Mouse (Mus musculus): Measurements from ENCODE around the gene Foxj1. TPM values are rescaled to one million over a fixed set of nuclear protein-coding genes. Genes with fewer than 3 reads are reported as not detected.

Gene Foxj1
- total RNA-seq, 2 experiments from 2014 or later, result 0.18 to 0.30 TPM

DNA sequence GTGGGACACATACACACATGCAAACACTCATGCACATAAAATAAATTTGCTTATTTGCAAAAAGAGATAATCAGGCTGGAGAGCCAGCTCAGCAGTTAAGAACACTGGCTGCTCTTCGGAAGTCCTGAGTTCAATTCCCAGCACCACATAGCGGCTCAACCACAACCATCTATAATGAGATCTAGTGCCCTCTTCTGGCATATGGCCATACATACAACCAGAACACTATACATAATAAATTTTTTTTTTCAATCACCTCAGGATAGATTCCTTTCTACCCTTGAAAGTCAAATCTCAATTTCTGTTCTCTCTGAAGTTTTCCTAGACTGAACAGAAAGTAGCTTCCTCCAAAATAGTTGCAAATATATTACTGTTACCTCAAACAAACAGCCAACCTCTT is 29.8 kb downstream of the Foxj1 start:
- DNase-seq, result no peak

- no peak for DNase-seq
These were observed 36.6 kb downstream of the Foxj1 start for GRCm38 (mm10) chr11:116298621-116299020.

GRCm38 (mm10) chr11:116298221-116298620 is 37.0 kb downstream of the Foxj1 start:
- DNase-seq, result no peak

- DNase-seq, result no peak
These were observed 38.2 kb downstream of the Foxj1 start for GRCm38 (mm10) chr11:116297017-116297416.

GRCm38 (mm10) chr11:116296191-116296734 is 38.9 kb downstream of the Foxj1 start:
- DNase-seq, result no peak

GRCm38 (mm10) chr11:116294319-116294718 is 40.9 kb downstream of the Foxj1 start:
- peak; percentile 63 for DNase-seq

- no peak for DNase-seq
These were observed 41.6 kb downstream of the Foxj1 start for GRCm38 (mm10) chr11:116293538-116294137.

- no peak for DNase-seq
These were observed 42.8 kb downstream of the Foxj1 start for GRCm38 (mm10) chr11:116292401-116292800.

- DNase-seq, result no peak
These were observed 44.6 kb downstream of the Foxj1 start for GRCm38 (mm10) chr11:116290556-116290955.

DNA sequence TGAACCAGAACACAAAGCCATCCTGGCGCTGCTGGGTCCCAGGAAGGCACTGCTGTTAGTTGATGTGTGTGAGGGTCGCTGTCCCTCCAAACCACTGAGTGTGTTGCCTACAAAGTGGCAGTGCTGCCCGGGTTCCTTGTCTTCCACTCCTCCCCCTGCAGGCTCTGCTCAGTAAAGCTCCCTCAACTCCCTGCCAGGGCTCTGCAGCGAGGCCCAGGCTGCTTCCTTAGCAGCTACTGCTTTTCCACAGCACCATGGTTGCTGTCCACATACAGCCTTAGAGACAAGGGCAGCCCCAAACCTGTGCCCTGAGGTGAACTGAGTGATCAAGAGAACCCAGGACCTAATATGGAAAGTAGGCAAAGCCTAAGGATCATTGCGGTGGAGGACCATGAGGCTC is 47.8 kb downstream of the Foxj1 start:
- no peak for DNase-seq

GRCm38 (mm10) chr11:116285770-116286191 is 49.4 kb downstream of the Foxj1 start:
- DNase-seq, result no peak

DNA sequence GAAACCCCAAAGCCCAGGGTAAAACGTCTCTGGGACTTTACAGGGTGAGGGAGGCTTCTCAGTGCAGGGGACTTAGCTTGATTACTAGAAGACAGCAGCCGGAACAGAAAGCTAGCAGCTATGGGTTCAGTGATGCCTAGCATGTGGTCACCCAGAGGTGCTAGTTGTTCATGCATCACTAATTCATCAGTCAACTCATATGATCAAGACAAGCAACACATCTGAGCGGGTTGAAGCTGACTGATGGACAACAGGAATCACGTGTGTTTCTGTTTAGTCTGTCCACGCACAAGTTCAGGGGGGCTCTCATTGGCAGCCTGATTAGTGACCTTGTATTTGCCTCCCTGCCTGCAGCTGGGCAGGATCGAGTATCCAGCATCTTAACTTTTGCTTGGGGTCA is 51.2 kb downstream of the Foxj1 start:
- DNase-seq, result no peak

DNA sequence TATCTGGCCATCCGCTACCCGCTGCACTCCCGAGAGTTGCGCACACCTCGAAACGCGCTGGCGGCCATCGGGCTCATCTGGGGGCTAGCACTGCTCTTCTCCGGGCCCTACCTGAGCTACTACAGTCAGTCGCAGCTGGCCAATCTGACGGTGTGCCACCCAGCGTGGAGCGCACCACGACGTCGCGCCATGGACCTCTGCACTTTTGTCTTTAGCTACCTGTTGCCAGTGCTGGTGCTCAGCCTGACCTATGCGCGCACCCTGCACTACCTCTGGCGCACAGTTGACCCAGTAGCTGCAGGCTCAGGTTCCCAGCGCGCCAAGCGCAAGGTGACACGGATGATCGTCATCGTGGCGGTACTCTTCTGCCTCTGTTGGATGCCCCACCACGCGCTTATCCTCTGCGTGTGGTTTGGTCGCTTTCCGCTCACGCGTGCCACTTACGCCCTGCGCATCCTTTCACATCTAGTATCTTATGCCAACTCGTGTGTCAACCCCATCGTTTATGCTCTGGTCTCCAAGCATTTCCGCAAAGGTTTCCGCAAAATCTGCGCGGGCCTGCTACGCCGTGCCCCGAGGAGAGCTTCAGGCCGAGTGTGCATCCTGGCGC is 52.2 kb downstream of the Foxj1 start:
- DNase-seq, result no peak

- no peak for DNase-seq
These were observed 53.1 kb downstream of the Foxj1 start for GRCm38 (mm10) chr11:116282089-116282488.

- no peak for DNase-seq
These were observed 53.5 kb downstream of the Foxj1 start for GRCm38 (mm10) chr11:116281671-116282070.

- DNase-seq, result no peak
These were observed 54.2 kb downstream of the Foxj1 start, which contains the start of gene Galr2 for GRCm38 (mm10) chr11:116280751-116281663. Gene Galr2 (plus strand): TSS chr11:116280939.

Other genes with a start within 250 kb of the Foxj1 start
- gene Wbp2, start 248.4 kb downstream of the Foxj1 start, total RNA-seq (2021), result 100 to 1,000 TPM; 103 to 110 TPM
- 10 to 100 TPM; 23.2 to 24.5 TPM for gene Trim47, start 208.2 kb downstream of the Foxj1 start, total RNA-seq (2021)
- gene Trim65, start 204.3 kb downstream of the Foxj1 start, total RNA-seq (2021), result 1 to 10 TPM; 6.3 to 8.1 TPM
- 10 to 100 TPM; 86.8 to 94.1 TPM for gene Mrpl38, start 196.5 kb downstream of the Foxj1 start, total RNA-seq (2021)
- 10 to 100 TPM; 26.5 to 34.4 TPM for gene Fbf1, start 167.2 kb downstream of the Foxj1 start, total RNA-seq (2021)
- 10 to 100 TPM; 17.8 to 24.4 TPM for gene Ten1, start 136.5 kb downstream of the Foxj1 start, total RNA-seq (2021)
- gene Acox1, start 136.4 kb downstream of the Foxj1 start, total RNA-seq (2021), result 100 to 1,000 TPM; 177 to 242 TPM
- 1 to 10 TPM; 1.4 to 1.7 TPM for gene Evpl, start 97.3 kb downstream of the Foxj1 start, total RNA-seq (2021)
- gene Srp68, start 61.2 kb downstream of the Foxj1 start, total RNA-seq (2021), result 10 to 100 TPM; 63.3 to 64.9 TPM
- under 1 TPM; 0.15 to 0.36 TPM for gene Galr2, start 54.5 kb downstream of the Foxj1 start, total RNA-seq (2021)
- 10 to 100 TPM; 57.0 to 70.2 TPM for gene Exoc7, start 28.2 kb downstream of the Foxj1 start, total RNA-seq (2021)
- gene Rnf157, start 77.6 kb upstream of the Foxj1 start, total RNA-seq (2021), result 10 to 100 TPM; 11.2 to 16.5 TPM
- gene Ubald2, start 98.7 kb upstream of the Foxj1 start, total RNA-seq (2021), result 10 to 100 TPM; 47.9 to 51.1 TPM
- not detected for gene Qrich2, start 130.8 kb upstream of the Foxj1 start, total RNA-seq (2021)
- gene Prpsap1, start 158.8 kb upstream of the Foxj1 start, total RNA-seq (2021), result 10 to 100 TPM; 68.0 to 80.1 TPM
- 1 to 10 TPM; 3.0 to 5.1 TPM for gene Sphk1, start 195.5 kb upstream of the Foxj1 start, total RNA-seq (2021)
- gene Ube2o, start 246.0 kb upstream of the Foxj1 start, total RNA-seq (2021), result 10 to 100 TPM; 20.8 to 29.8 TPM

All from adrenal gland, postnatal 10 days (tissue).